Mouse (Mus musculus) thymus, postnatal 10 days (tissue): Measurements from ENCODE around the gene Avp.
"Not testable (repeated sequence)": the region's sequence is repeated elsewhere in the genome, so short reads cannot be mapped to it uniquely, and the experiment has no call there.

Experiments used
- DNase-seq, 2 experiments: peaks; one replicate each; pipeline ENCODE4 v3.0.0; 2021; ENCODE audit warnings: low spot score in 2 of 2

Gene Avp

DNA sequence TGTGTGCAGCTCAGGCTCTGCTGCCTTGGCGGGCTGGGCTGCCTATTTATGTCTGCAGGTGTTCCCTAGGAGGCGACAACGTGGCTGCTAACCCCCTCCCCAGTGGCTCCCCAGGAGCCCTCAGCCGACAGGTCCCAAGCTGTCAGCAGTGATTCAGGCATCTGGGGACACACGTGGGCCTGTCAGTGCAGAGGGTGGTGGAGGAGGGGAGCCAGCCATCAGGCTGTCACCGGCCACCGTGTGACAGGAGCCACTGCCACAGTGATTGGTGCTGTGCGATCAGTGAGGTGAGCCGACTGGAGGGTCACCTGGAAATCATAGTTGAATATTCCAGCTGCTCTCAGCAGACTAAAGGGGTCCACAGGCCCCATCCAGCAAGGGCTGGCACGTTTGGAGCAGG lies at the start of gene Avp:
TSS of gene Avp (minus strand) at position 3 of the 400 bp plus-strand sequence.
- no peak for DNase-seq

DNA sequence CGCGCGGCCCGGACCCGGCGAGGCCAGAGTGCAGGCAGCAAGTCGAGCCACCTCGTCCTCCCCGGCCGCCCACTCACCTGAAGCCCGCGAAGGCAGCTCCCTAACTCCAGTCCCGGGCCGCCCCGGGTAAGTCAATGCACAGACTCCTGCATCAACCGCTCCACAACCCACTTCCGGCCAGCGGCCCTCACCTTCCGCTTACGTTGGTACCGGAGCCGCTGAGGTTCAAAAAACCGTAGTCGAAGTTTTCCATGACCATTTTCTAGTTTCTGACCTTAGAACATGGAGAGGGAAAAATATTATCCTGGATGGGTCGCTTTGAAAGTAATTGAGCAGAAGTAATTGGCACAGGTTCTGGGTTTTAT lies 47.5 kb upstream of the Avp start, which contains the start of the genes Fastkd5 and Ubox5:
TSS of gene Fastkd5 (minus strand) at position 189 of the 365 bp plus-strand sequence.
TSS of gene Ubox5 (minus strand) at position 200 of the 365 bp plus-strand sequence.
- DNase-seq, result peak; percentile 79 to 85

DNA sequence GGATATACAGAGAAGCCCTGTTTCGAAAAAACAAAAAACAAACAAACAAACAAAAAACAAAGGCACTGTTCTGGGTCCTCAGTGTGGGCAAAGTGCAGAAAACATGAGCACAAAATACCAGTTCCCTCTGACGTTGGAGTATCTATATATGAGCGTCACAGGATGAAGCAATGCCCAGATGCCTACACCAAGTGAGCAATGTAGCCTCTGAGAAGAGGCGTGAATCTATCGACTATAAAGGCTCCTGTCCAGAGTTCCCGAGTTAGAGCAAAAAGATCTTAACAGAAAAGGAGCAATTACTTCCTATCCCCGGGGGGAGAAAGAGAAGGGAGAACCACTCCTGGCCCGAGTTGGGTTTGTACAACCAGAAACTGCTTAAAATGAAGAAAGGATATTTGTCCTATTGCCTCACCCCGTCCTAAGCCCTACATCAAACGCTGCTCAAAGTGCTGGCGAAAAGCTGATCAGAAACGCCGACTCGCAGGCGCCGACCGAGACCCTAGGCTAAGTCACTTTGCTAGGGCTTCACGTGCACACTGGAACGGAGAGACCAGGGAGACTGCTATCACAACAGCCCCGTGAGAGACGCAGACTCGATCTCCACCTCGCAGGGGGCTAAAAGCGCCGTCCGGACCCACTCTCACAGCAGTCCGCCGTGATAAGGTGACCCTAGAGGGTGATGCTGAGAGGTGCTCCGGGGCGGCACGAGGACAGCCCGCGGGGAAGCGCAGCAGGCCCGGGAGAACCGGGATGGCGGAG lies 46.9 kb upstream of the Avp start:
- DNase-seq, result no peak

DNA sequence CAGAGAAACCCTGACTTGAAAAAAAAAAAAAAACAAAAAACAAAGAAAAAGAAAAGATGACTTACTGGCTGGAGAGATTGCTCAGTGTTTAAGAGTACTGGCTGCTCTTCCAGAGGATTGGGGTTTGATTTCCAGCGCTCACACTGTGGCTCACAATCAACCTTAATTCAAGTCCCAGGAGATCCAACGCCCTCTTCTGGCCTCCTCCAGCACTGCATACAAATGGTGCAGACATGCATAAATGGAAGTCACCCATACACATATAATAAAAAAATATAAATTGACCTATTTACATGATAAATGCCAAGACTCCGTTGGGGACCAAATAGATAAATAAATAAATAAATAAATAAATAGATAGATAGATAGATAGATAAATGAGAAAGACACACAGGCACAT lies 46.1 kb upstream of the Avp start:
- DNase-seq, result no peak

DNA sequence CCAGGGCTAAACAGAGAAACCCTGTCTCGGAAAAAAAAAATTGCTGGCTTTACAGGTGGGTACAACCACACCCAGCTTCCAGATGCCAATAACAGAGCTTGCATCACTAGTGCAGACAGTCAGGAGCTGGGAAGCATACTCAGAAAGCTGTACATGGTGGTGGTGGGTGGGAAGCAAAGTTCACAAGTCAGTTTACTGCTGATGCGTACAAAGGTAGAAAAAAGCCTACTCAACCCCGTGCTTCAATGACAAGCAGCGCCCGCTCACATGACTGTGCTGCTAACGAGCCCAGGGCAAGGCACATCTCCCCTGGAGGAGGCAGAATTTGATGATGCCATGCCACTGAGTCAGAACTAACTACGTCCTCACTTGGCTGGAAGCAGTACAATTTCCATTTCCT lies 36.6 kb upstream of the Avp start:
- DNase-seq, result no peak

DNA sequence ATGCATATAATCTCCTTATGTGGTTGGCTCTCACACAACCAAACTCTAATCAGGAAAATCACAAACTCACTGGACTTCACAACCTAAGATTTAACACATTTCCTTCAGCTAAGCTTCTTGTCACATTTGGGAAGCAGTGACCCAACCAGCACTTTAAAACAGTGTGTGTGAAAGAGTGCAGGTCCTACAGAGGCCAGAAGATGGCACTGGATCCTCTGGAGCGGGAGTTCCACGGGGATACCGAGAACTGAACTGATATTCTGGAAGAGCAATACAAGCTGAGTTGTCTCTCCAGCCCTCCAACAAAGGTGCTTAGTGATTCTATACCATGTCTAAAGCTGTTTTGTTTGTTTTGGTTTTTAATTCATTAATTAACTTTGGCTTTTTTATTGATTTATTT lies 30.7 kb upstream of the Avp start:
- no peak for DNase-seq

DNA sequence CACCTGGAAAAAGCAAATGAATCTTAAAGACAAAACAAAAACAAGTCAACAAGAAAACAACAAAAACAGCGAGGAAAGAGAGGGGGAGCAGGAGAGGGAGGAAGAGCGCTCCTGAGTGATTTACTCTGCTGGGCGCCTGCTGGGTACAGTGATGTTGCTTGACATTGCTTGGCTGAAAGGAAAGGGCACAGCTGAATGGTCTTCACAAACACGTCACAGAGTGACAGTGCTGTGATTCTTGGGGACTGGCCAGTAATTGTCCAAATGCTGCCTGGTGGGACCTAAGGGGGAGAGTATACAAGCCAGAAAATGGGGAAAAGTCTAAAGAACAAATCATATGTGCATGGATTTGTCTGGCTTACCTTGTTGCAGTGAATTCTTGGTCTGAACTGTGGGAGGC lies 19.8 kb upstream of the Avp start:
- DNase-seq, result no peak

DNA sequence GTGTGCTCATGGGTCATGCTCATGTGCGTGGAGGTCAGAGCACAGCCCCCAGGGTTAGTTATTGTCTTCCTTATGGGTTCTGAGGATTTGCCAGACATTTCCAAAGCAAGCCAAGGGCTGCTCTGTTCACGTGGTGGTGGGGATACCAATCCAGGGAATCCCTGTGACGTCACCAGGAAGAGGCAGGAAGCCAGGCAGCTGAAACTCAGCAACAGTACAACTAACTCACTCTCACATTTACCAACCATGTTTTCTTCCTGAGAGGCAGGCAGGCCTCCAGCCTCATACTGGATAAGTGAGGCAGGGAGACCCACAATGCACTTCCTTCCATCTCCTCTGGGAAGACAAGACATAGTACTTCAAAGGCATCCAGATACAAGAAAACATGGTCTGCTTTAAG lies 16.0 kb upstream of the Avp start:
- no peak for DNase-seq

DNA sequence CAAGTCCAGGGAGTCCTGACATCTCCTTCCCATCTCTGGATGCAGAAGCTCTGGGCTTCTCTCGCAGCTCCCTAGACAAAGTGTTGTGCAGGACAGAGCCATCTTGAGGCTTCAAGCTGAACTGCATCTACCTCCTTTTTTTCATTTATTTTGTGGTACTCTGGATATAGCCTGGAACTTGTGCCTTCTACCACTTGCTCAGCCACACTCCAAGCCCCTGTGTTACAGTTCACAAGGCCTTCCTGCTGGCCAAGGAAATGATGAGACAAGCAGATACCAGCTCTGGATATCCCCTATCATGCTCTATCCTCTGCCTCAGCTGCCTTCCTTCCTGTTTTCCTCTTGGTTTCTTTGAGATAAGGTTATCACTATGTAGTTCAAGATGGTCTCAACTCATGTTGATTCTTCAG lies 15.3 kb upstream of the Avp start:
- no peak for DNase-seq

DNA sequence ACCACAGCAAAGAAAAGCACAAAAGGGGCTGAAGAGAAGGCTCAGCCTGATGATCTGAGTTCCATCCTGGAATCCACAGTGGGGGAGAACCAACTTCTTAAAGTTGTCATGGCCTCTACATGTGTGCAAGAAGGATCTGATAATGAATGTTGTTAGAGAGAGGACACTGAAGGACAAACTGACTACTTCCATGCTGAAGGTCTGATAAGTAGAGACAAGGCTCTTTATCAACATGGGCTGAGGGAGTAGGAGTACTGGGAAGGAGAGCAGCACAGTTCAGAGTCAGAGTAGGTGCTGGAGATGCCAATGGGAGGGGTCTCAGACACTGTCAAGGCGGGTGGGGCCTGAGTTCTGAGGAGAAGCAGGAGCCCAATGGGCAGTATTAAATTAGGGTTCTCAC lies 13.2 kb upstream of the Avp start:
- DNase-seq, result no peak

DNA sequence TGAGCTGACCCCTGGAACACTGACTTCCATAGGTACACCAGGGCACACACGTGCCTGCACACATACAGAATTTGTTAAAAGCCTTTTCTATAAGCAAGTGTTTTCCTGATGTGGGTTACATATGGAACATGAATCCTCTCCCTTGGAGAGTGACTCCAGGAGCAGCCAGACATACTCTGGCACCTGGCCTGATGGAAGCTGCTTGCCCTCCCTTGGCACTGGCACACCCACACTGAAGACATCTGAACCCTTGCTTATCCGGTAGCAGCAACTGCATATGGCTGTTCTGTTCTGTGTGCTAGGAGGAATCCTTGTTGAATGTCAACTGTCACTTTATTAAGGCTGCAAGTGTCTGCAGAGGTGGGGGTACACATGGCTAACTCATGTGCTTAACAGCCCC lies 8.7 kb upstream of the Avp start:
- DNase-seq, result no peak

DNA sequence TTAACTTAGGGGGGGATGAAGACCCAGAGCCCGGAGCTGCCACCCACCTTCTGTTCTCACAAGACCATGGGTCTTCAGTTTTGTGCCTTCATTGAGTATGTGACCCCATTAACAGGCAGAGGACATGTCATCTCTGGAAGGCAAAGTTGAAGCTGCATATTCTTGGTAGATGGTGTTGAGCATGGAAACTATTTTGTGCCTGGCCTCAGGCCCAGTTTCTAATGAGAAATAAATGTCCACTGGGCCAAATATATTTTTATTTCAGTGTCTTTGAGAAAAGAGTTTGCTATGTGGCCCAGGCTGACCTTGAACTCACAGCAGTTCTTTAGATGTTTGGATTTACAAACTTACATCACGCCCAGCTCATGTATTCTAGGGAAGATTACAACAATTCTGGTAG lies 7.4 kb upstream of the Avp start:
- no peak for DNase-seq

DNA sequence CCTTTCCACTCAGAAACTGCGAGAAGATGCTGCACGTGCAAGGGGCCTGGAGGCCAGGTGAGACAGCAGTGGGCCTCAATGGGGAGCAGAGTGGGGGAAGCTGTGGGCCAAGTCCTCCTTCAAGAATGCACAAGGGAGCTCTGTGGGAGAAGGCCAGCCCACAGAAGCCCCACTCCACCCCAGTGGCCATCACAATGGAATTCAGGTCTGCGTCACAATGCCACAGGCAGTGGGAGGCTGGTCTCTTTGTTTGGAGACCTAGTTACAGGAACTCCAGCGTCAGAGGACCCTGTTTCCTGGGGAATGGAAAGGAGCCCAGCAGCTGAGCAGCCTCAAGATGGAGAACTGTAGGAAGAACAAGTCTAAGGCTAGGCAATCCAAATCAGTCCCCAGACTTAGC lies 6.8 kb upstream of the Avp start:
- no peak for DNase-seq

DNA sequence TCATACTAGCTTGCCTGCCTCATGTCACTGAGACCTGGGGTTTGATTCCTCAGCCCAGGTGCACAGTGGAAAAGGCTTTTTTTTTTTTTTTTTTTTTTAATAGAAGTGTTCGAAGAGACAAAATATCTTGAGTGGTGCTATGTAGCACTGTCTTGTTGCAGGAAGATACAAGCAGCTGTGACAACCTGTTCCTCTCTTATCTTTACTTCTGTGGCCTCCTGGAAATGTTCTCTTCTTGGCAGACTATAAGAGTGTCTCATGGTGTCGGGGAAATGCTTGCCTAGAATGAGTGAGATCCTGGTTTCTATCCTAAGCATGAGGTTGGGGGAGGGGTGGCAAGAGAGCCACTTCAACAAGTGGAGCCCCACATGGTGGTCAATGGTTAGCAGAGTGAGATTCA lies 6.0 kb upstream of the Avp start:
- no peak for DNase-seq

DNA sequence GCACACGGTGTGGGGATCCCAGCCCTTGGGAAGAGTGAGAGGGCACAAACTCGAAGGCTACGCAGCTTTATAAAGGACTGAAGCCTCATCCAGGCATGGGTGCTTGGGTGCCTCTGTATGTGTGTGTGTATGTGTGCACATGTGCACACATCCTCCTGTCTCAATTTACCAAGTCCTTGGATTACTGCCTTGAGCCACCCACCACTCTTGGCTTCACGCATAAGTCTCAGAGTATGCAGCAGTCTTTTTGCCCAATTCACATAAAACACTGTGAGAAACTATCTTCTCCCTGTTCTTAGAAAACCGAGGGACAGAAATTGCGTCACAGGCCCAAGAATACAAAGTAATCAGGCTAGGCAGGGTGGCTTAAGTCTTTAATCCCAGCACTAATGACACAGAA lies 3.7 kb upstream of the Avp start:
- DNase-seq, result no peak

DNA sequence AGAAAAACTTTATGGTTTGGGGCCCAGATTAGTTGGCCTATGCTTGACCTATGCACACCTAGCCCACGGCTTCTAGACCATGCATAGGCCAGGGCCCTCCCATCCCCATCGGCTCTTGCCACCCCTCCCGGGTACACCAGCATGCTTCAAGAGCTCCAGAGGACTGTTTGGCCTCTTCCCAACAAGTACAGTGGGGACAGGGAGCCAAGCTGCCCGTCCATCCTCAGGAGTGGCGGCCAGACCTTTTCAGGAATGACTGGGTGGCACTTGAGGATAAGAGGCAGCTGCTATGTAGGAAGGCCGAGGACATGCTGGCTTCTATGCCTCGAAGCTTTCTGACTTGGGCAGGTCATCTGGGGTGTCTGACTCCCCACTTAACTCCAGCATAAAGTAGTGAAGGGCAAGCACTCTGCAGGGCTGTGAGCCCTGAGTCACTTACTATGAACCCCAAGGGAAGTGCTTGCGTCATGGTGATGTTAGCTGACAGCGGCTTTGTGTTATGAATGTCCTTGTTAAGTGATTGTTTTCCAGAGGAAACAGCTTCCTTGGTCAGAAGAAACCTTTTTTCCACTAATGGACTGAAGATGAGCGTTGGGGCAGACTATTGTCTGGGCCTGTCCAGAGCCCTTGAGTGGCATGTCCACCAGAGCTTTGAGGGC lies 1.7 kb upstream of the Avp start:
- DNase-seq, result no peak

DNA sequence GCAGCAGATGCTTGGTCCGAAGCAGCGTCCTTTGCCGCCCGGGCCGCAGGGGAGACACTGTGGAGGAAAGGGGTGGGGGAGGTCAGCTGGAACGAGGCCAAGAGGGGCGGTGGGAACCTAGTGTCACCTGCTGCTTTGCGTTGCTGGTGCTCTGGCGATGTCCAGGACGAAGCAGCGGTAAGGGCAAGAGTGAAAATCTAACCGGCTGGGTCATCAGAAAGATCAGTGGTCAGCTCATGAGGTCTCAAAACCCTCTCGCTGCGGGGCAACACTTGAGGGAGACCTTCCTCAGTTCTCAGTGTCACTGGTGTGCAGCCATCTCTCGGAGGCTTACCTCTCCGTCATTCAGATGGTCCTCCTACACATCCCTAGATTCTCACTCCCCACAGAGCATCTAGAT lies 1.2 kb downstream of the Avp start:
- DNase-seq, result no peak

DNA sequence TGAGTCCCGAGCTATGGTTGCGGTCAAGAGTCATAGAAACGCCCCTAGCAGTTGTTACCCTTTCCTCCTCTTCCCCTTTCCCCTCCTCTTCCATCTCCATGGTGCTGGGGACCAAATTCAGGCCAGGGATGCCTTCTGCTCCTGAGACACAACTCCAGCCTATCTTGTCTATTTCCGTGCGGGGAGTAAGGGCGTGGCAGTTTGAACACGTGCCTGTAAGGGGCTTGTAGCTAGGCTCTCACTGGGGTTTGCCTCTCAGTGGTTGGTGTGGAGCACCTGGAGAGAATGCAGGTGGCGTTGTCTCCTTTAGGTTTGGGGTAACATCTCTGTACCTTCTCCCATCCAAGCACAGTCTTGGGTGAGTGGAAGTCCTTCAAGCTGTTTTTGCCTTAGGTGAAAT lies 2.6 kb downstream of the Avp start:
- DNase-seq, result no peak

DNA sequence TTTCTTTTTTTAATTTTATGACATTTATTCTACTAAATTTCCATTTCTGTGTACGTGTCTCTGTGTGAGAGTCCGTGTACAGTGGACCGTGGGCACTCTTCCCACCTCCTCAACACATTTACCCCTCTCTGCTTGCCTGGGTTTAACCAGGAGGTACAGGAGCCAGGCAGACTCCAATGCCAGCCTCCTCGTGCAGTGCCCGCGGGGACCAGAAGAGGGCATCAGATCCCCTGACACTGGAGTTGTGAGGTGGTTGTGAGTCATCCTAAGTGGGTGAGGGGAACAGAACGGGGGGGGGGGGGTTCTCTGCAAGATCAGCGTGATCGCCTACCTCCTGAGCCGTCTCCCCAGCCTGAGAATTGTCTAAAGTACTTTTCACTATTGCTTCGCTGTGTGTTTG lies 4.2 kb downstream of the Avp start:
- peak; percentile 42 to 67 for DNase-seq

DNA sequence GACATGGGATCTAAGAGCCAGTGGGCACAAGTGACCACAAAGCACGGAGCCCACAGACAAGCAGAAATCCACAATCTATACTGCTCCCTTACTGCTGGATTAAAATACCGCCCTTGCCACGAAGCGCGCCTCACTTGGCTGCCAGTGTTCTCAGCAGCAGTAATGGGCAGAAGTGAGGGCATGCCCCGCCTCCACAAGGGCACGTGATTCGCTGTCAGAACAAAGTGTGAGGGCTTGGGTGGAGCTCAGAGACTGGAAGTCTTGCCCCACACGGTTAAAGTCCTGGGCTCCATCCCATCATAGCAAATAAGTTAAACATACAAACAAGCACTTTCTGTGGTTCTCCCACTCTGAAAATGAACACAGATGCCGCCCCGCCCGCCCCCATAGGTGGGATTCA lies 4.7 kb downstream of the Avp start:
- peak; percentile 21 to 23 for DNase-seq

DNA sequence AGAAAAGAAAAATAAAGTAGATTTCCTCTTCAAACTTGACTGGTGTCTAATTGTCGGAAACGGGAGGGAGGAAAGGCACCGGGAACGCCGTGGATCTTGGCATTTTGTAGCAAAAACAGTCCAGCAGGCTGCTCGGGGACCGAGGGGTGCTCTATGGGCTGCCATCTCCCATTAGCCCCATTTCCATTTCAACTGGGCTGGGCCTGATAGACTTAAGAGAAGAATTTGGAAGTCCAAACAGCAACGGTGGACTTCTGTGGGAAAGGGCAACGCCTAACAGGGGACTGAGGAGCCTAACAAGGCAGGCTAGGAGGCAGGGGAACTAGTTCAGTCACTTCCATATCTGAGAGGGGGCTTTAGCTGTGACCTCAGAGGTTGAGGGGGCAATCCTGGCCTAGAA lies 5.3 kb downstream of the Avp start:
- DNase-seq, result no peak

DNA sequence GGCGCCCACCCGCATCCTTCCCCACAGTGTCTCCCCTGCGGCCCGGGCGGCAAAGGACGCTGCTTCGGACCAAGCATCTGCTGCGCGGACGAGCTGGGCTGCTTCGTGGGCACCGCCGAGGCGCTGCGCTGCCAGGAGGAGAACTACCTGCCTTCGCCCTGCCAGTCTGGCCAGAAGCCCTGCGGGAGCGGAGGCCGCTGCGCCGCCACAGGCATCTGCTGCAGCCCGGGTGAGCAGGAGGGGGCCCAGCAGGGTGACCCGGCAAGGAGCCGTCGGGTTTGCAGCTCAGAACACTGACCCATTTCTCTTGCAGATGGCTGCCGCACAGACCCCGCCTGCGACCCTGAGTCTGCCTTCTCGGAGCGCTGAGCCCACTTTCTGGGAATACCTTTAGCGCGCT lies 5.8 kb downstream of the Avp start:
- not testable (repeated sequence) for DNase-seq

DNA sequence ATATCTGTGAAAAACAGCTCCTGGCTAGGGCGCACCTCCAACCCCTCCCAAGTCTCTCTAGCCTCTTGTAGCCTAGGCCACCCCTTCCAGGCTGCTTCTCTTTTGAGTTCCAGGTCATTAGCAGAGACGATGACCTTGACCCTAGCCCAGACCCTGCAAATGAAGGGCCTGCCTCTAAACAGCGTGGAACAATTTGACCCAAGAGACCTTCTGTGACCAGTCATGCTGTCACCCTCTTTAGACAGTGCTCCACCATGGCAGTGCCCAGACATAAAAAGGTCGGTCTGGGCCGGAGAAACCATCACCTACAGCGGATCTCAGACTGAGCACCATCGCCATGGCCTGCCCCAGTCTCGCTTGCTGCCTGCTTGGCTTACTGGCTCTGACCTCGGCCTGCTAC lies 6.5 kb downstream of the Avp start, which contains the start of gene Oxt:
TSS of gene Oxt (plus strand) at position 301 of the 400 bp plus-strand sequence.
- DNase-seq, result no peak

DNA sequence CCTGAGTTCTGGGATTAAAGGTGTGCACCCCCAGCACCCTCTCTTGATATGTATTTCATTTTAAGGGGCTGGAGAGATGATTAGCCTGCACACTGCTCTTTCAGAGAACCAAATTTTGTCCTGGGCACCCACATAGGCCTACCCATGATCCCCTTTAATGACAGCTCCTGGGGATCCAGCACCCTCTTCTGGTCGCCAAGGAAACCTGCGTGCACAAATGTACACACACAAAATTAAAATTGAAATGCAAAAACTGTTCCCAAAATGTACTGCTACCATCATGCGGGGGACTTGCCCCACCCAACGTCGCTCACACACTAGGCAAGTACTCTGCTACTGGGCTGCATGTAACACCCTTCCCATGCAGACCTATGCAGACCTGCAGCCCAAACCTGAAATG lies 7.4 kb downstream of the Avp start:
- no peak for DNase-seq
